Mouse (Mus musculus): ENCODE results near the gene Sema6b.
"Not testable (repeated sequence)": the region's sequence is repeated elsewhere in the genome, so short reads cannot be mapped to it uniquely, and the experiment has no call there.

Gene Sema6b

GRCm38 (mm10) chr17:56121826-56122225 is 18.3 kb downstream of the Sema6b start, which contains the start of gene Lrg1:
Gene Lrg1 (minus strand): TSS chr17:56122001.
- in situ Hi-C loops (cut with MboI; ENCODE audit: unreplicated experiment in 2 of 2), result loop anchor here in 1 of 2 experiments (10.0 kb wide), 1 partner anchor 433 kb away; the partner anchor contains the start of gene Gm20219

GRCm38 (mm10) chr17:56119981-56120880 is 19.9 kb downstream of the Sema6b start:
- in situ Hi-C loops (cut with MboI; ENCODE audit: unreplicated experiment in 2 of 2), result loop anchor here in 1 of 2 experiments (10.0 kb wide), 2 partner anchors 435 to 545 kb away; partner anchors contain the start of gene Gm20219

DNA sequence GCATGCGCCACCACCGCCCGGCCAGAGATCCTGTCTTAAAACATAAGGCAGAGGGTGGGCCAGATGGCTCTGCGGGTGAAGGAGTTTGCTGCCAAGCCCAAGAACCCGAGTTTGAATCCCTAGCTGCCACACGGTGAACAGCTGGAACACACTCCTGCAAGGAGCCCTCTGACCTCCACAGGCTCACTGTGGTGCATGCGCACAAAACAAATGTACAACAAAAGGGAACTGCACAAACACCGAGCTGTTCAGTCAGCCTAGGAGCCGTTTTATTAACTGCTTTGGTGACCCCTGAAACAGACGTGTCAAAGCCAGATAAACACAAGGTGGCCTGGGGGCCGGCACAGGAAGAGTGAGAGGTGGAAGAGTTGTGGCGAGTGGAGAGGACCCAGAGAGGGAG is 20.7 kb downstream of the Sema6b start:
- in situ Hi-C loops (cut with MboI; ENCODE audit: unreplicated experiment in 2 of 2), result loop anchor here in 1 of 2 experiments (10.0 kb wide), 1 partner anchor 545 kb away; no protein-coding TSS in a partner anchor

DNA sequence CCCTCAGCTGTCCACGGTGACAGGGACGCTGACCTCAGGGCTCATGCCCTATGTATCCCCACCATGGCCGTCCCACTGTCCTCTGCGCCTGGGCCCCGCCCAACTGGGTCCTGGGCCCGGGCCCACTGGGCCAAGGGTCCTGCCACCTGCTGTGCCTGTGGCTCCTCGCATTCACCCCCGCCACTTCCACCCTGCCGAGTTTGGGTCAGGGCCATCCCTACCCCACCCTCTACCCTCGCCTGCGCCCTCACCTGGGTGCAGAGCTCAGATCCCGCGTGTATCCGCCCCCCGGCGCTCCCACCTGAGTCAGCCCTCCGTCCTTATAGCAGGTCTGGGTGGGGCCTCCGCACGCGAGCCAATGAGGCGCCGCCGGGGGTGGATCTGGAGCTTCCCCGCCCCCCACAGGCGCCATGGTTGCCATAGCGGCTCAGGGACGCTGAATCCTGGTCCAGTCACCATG is 22.9 kb downstream of the Sema6b start, which contains the start of gene Plin5:
Gene Plin5, minus strand, starts transcription at position 346 of the 460 bp plus-strand sequence.
- in situ Hi-C loops (cut with MboI; ENCODE audit: unreplicated experiment in 2 of 2), result loop anchor here in 1 of 2 experiments (10.0 kb wide), 1 partner anchor 548 kb away; no protein-coding TSS in a partner anchor

- in situ Hi-C loops (cut with MboI; ENCODE audit: unreplicated experiment in 2 of 2), result loop anchor here in 1 of 2 experiments (10.0 kb wide), 1 partner anchor 549 kb away; no protein-coding TSS in a partner anchor
Measured at GRCm38 (mm10) chr17:56116193-56116592, 23.9 kb downstream of the Sema6b start.

DNA sequence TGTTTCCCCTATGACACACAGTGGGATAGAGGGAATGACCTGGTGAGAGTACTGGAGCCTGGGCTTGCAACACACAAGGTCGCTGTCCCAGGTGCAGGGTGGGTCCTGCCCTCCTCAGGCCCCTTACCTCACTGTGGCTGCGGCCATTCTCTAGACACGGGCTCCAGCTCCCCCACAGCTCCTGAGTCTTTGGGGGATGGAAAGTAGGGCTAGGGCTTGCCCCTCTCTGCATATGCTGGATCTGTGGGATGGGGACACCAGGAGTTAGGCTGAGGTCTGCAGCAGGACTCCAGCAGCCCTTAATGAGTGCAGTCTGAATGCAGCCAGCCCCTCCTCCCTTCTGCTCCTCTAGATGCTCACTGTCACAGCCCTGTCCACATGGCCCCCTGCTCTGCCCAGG is 27.4 kb downstream of the Sema6b start:
- in situ Hi-C loops (cut with MboI; ENCODE audit: unreplicated experiment in 2 of 2), result loop anchor here in 1 of 2 experiments (10.0 kb wide), 1 partner anchor 552 kb away; no protein-coding TSS in a partner anchor

GRCm38 (mm10) chr17:56111864-56112263 is 28.3 kb downstream of the Sema6b start:
- in situ Hi-C loops (cut with MboI; ENCODE audit: unreplicated experiment in 2 of 2), result loop anchor here in 1 of 2 experiments (10.0 kb wide), 1 partner anchor 553 kb away; no protein-coding TSS in a partner anchor

DNA sequence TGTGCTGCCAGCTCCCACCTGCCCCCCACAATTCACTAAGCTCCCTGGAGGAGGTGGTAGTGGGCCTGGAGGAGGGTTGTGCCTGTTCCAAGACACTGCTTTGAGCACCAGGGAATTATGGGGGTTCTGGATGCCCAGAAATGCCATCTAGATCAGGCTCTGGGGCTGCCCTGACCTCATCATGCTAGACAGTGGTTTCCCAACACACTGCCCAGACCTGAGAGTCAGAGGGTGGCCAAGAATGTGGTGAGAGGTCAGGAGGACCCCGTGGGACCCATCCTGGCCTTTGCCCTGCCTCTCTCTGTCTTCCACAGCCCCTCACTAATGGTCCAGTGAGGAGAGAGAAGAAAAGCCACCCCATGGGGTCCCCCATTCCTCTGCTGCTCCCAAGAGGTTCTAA is 29.1 kb downstream of the Sema6b start:
- in situ Hi-C loops (cut with MboI; ENCODE audit: unreplicated experiment in 2 of 2), result loop anchor here in 1 of 2 experiments (10.0 kb wide), 1 partner anchor 554 kb away; no protein-coding TSS in a partner anchor

DNA sequence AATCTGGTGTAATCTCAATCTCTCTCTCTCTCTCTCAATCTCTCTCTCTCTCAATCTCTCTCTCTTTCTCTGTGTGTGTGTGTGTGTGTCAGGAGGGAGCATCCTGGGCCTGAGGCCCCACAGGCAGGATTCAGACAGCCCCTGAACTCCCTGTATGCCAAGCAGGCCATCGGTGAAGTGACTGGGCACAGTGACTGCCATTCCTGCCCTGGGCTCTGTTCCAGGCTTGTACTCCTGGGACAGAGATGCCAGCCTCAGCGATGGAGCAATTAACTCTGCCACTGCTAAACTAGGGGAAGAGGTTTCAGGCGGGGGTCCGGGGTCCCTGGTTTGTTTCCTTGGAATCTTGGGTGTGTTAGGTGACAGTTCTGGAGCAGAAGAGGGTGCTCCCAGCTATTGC is 29.6 kb downstream of the Sema6b start:
- in situ Hi-C loops (cut with MboI; ENCODE audit: unreplicated experiment in 2 of 2), result loop anchor here in 1 of 2 experiments (10.0 kb wide), 1 partner anchor 554 kb away; no protein-coding TSS in a partner anchor

DNA sequence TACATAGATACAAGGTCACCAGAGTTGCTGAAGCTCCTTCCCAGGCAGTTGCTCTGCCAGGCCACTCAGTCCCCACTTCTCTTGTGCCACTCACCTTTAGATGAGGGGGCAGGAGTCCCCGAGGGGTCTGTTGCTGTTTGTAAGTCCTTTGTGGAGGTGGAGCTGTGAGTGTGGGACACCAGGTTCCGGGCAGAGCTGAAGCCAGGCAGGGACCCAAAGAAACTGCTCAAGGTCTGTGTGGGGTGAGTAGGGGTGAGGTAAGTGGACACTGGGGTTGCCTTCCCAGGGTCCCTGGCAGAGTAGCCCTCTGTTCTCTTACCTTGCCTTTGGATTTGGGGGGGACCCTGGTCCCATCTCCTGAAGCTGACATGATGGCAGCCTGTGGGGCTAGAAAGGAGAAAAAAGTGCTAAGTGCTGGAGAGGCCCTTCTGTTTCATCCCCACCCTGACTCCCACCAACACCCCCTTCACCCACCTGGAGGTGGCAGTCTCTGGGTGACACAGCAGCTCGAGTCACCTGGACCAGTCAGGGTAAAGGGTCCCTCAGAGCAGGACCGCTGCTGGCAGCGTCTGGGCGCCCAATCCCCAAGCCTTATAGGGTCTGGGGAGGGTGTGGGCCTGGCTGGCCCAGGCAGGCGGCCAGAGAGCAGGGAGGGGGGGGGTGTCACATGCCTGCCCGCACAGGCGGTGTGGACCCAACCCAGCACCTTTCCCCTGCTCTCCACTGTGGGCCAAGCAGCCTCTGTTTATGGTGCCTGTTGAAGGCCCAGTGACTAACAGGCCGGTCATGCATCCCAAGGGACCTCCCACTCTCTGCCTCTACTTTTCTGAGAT is 30.7 kb downstream of the Sema6b start, which contains the start of gene Plin4:
Gene Plin4, minus strand, starts transcription at position 585 of the 833 bp plus-strand sequence.
- in situ Hi-C loops (cut with MboI; ENCODE audit: unreplicated experiment in 2 of 2), result loop anchor here in 1 of 2 experiments (10.0 kb wide), 1 partner anchor 555 kb away; no protein-coding TSS in a partner anchor

- in situ Hi-C loops (cut with MboI; ENCODE audit: unreplicated experiment in 2 of 2), result no loop called here
Measured at GRCm38 (mm10) chr17:56108334-56109044, 31.7 kb downstream of the Sema6b start.

GRCm38 (mm10) chr17:56107736-56108135 is 32.4 kb downstream of the Sema6b start:
- in situ Hi-C loops (cut with MboI; ENCODE audit: unreplicated experiment in 2 of 2), result no loop called here

- in situ Hi-C loops (cut with MboI; ENCODE audit: unreplicated experiment in 2 of 2), result no loop called here
Measured at GRCm38 (mm10) chr17:56106981-56107380, 33.2 kb downstream of the Sema6b start.

DNA sequence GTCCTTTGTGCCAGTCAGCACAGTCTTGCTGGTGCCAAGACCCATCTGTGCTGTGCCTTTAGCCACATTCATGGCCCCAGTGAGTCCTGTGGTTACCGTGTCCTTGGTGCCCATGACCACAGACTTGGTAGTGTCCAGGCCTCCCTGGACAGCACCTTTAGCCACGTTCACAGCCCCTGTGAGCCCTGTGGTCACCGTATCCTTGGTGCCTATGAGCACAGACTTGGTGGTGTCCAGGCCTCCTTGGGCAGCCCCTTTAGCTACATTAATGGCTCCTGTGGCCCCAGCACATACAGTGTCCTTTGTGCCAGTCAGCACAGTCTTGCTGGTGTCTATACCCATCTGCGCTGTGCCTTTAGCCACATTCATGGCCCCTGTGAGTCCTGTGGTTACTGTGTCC is 33.7 kb downstream of the Sema6b start:
- in situ Hi-C loops (cut with MboI; ENCODE audit: unreplicated experiment in 2 of 2), result not testable (repeated sequence)

DNA sequence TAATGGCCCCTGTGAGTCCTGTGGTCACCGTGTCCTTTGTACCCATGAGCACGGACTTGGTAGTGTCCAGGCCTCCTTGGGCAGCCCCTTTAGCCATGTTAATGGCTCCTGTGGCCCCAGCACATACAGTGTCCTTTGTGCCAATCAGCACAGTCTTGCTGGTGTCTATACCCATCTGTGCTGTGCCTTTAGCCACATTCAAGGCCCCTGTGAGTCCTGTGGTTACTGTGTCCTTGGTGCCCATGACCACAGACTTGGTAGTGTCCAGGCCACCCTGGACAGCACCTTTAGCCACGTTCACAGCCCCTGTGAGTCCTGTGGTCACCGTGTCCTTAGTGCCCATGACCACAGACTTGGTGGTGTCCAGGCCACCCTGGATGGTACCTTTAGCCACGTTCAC is 35.3 kb downstream of the Sema6b start:
- in situ Hi-C loops (cut with MboI; ENCODE audit: unreplicated experiment in 2 of 2), result not testable (repeated sequence)

GRCm38 (mm10) chr17:56103465-56104285 is 36.5 kb downstream of the Sema6b start:
- in situ Hi-C loops (cut with MboI; ENCODE audit: unreplicated experiment in 2 of 2), result no loop called here

DNA sequence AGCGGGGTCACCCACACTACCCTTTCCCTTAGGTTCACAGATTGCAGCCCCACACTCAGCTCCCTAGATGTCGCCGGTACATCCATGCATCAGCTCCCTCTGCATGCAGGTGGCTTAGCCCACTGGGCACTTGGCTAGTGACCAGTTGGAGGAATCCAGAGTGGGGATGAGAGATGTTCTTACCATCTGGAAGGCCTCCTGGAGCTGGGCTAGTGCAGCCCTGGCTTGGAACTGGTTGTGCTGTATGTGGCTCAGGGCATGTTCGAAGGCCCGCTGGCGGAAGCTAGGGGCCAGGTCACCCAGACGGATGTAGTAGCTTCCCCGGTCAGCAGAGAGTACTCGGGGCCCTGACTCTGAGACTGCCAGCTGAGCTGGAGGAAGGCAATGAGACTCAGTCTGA is 37.2 kb downstream of the Sema6b start:
- in situ Hi-C loops (cut with MboI; ENCODE audit: unreplicated experiment in 2 of 2), result no loop called here

DNA sequence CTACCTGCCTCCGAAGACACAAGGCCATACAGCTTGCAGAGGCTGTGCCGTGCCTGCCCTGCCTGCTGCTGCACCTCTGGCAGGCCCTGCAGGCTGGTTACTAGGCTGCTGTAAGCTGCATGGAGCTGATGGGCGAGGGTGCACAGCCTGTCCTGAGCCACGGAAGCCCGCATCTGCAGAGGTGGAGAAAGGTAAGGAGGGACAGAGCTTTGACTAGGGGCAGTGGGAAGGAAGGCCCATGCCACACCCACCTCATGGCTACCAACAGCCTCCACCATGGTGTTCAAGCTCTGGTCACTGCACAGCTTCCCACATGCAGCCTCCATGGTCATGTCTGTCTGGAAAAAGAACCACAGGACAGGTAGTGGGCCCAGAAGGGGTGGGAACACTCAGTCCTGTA is 38.0 kb downstream of the Sema6b start:
- in situ Hi-C loops (cut with MboI; ENCODE audit: unreplicated experiment in 2 of 2), result no loop called here

- in situ Hi-C loops (cut with MboI; ENCODE audit: unreplicated experiment in 2 of 2), result no loop called here
Measured at GRCm38 (mm10) chr17:56100811-56101210, 39.3 kb downstream of the Sema6b start.

Data from v-Abl transformed pro-B cells (cell line).